Mouse (Mus musculus) kidney, adult 2 months (tissue): Measurements from ENCODE around the gene Cnn3. TPM values are rescaled to one million over a fixed set of nuclear protein-coding genes. Genes with fewer than 3 reads are reported as not detected.

Experiments
- DNase-seq: peaks from one replicate; pipeline ENCODE4 v3.0.0; 2021
- H3K27ac ChIP-seq: fragments of 200-500 bp; 2 replicates; pipeline ENCODE4 v1.5.1; 2012; ENCODE audit warnings: low read depth, low read length, control low read depth, inconsistent platforms; ENCODE audit not compliant: insufficient read depth
- H3K27me3 ChIP-seq: fragments of 200-500 bp; replicated peaks from 2 replicates; pipeline ENCODE4 v1.6.1; 2012; ENCODE audit warnings: mild to moderate bottlenecking, moderate library complexity, low read length, inconsistent platforms; ENCODE audit not compliant: control insufficient read depth, insufficient read depth
- H3K36me3 ChIP-seq: fragments of 200-500 bp; 2 replicates; pipeline ENCODE4 v1.6.1; 2012; ENCODE audit warnings: mild to moderate bottlenecking, moderate library complexity, low read length, inconsistent platforms; ENCODE audit not compliant: control insufficient read depth, insufficient read depth
- H3K4me1 ChIP-seq: fragments of 200-500 bp; 2 replicates; pipeline ENCODE4 v1.6.1; 2011; ENCODE audit warnings: low read length; ENCODE audit not compliant: control insufficient read depth, insufficient read depth
- H3K4me3 ChIP-seq: fragments of 200-500 bp; 2 replicates; pipeline ENCODE4 v1.5.1; 2011; ENCODE audit warnings: mild to moderate bottlenecking, low read depth, low read length, control low read depth; ENCODE audit not compliant: insufficient read depth
- CTCF ChIP-seq: fragments of 200-500 bp; conservative IDR thresholded peaks from 2 replicates; pipeline ENCODE4 v1.5.1; 2011; ENCODE audit warnings: low read depth, mild to moderate bottlenecking, control low read depth, low read length, moderate library complexity, mixed read lengths; ENCODE audit not compliant: insufficient read depth, insufficient read length
- POLR2A ChIP-seq: fragments of 200-500 bp; IDR thresholded peaks from one replicate; pipeline ENCODE4 v1.6.1; 2011; ENCODE audit warnings: low read depth, low read length, control low read depth
- WGBS: fragments of 180-500 bp; shearing (Covaris S2); methylation state at CpG from one replicate; pipeline ENCODE4 v1.1.7; 2018; 5-methylcytosine and 5-hydroxymethylcytosine counted together
- polyA plus RNA-seq: library from polyadenylated mRNA; depleted of rRNA; stranded (reverse); fragments of >200 nt; gene quantifications from 2 replicates; pipeline ENCODE4 v1.2.3, GENCODE M21; 2012

Gene Cnn3
- polyA plus RNA-seq, 1 experiment = 253 TPM

DNA sequence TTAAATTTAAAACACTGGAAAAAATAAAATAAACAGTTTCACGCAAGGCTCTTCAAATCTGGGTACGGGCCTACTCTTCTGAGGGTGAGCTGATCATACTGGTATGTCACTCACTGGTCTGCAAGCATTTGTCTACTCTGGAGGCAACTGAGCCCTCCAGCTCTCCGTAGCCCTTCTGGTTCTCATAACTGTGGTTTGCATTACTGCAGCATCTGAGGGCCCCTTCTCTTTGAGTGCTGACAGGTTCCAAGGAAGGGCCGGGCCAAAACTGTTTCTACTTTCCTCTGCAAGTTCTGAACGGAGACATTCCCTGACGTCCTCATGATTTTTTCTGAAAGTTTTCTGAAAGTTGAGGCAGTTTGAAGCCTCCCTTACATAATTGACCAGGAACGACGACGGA, 18.9 kb upstream of the Cnn3 start:
- no peak for DNase-seq
- H3K27ac ChIP-seq = no peak overlapping the region
- WGBS = 83% methylated on average over 9 of the region's 9 CpGs
- H3K4me1 ChIP-seq = peaks cover 4% of the 10 kb centered on the region; the same call in 1 of the 2 replicates
- no peaks in the 10 kb centered on the region for H3K27me3 ChIP-seq
- TF ChIP-seq CTCF (no peak), POLR2A (no peak)
- H3K36me3 ChIP-seq = no peaks in the 10 kb centered on the region
- no peak overlapping the region for H3K4me3 ChIP-seq

DNA sequence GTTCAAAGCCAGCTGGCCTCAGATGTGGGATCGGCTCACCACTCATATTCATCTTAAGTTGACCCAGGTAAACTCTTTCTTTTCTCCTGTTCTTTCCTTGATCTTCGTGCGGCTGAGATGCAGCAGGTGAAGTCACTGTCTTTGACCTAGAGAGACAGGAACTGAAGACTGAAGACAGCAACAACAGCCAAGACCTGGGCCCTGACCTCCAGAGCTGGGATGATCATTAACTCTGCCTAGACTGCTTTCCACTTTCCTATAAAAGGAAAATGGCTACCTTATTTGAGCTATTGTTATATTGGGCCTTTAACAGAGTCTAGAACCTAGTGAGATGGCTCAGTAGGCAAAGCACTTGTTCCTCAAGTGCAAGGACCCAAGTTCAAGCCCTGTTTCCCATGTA, 17.9 kb upstream of the Cnn3 start:
- no peak overlapping the region for H3K4me3 ChIP-seq
- 62% methylated on average over 3 of the region's 3 CpGs for WGBS
- H3K36me3 ChIP-seq = no peaks in the 10 kb centered on the region
- peak; percentile 73 for DNase-seq
- H3K27ac ChIP-seq = peak overlapping the region; percentile 71; the same call in 1 of the 2 replicates
- H3K4me1 ChIP-seq = peaks cover 4% of the 10 kb centered on the region; the same call in 1 of the 2 replicates
- TF ChIP-seq CTCF = no peak
- TF ChIP-seq POLR2A = no peak
- H3K27me3 ChIP-seq = no peaks in the 10 kb centered on the region

DNA sequence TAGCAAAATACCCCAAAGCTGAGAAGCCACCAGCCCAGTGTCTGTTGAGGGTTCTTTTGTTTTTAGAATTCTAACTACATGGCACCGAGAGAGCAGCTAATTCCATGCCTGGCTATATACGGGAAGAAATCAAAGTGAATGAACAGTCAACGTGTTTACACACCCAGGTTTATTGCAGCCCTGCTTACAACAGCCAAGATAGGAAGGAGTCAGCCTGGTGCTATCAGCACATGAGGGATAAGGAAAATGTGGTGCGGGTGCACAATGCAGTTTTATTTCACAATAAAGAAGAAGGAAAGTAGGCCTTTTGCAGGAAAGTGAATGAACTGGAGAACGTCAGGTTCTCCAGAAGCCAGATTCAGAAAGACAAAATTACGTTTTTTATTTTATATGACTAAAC, 14.8 kb upstream of the Cnn3 start:
- no peak overlapping the region for H3K4me3 ChIP-seq
- peaks cover 4% of the 10 kb centered on the region; the same call in 1 of the 2 replicates for H3K4me1 ChIP-seq
- no peak for DNase-seq
- TF ChIP-seq POLR2A (no peak), CTCF (no peak)
- no peak overlapping the region for H3K27ac ChIP-seq
- WGBS = 78% methylated on average over 6 of the region's 6 CpGs
- H3K27me3 ChIP-seq = no peaks in the 10 kb centered on the region
- no peaks in the 10 kb centered on the region for H3K36me3 ChIP-seq

DNA sequence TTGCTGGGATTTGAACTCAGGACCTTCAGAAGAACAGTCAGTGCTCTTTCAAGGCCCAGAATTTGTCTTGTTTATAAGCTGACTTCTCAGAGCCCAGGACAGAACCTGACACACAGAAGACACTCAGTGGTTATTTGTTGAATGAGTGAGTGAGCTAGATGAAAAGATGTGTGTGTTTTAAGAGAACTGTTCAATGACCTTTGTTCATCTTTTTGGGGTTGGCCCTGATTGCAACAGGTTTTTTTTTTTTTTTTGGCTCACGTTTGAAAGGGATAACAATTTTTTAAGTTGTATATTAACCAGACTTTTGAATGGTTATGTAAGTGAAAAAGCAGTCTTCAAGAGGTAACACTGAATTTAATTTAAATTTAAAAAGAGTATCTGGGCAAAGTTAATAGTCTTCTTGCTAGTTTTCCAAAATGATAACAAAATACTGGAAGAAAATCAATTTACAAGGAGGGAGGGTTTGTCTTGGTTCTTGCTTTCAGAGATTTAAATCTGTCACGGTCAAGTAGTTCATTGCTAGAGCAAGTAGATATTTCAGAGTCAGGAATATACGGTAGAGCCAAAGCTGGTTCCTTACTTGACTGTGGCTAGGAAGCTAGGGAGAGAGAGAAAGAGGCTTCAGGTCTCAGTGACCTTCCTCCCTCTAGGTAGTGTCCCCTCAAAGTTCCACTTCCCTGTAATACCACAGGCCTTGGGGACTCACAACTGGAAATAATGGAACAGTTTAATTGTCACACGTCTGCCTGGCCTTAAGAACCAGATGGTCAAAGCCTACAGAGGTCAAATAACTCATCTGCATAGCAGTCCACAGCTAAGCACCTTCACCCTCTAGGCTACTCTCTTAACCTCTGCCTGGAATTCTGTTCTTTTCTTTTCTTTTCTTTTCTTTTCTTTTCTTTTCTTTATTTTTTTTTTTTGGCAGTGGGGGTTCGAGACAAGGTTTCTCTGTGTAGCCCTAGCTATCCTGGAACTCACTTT, 9.8 kb upstream of the Cnn3 start:
- H3K27me3 ChIP-seq = no peaks in the 10 kb centered on the region
- TF ChIP-seq CTCF = no peak
- TF ChIP-seq POLR2A = no peak
- H3K4me1 ChIP-seq = peaks cover 20% of the 10 kb centered on the region
- H3K27ac ChIP-seq = peak overlapping the region; percentile 75
- no peak overlapping the region for H3K4me3 ChIP-seq
- no peaks in the 10 kb centered on the region for H3K36me3 ChIP-seq
- WGBS = 44% methylated on average over 5 of the region's 5 CpGs
- peak; percentile 81 for DNase-seq

GRCm38 (mm10) chr3:121417379-121418250, 8.7 kb upstream of the Cnn3 start:
- H3K27ac ChIP-seq = peak overlapping the region; percentile 74
- H3K4me1 ChIP-seq = peaks cover 20% of the 10 kb centered on the region
- TF ChIP-seq POLR2A = no peak
- no peak for TF ChIP-seq CTCF
- H3K4me3 ChIP-seq = no peak overlapping the region
- DNase-seq = no peak
- WGBS = 67% methylated on average over 14 of the region's 14 CpGs
- no peaks in the 10 kb centered on the region for H3K36me3 ChIP-seq
- no peaks in the 10 kb centered on the region for H3K27me3 ChIP-seq

DNA sequence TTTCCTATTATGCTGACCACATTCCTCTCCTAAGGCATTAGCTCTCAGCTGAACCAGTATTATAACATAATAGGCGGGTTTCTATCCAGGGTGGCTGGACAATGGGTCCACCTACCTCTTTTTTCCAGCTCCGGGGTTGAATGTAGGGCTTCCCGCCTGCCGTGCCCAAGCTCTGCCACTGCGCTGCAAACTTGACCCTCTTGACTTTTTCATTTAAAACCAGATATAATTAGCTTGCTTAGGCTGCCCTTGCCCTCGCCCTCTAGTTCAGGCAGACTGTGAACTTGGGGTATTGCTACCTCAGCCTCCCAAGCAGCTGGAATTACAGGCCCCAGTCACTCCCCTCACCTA, 8.1 kb upstream of the Cnn3 start:
- peak; percentile 56 for DNase-seq
- H3K27me3 ChIP-seq = no peaks in the 10 kb centered on the region
- H3K4me3 ChIP-seq = no peak overlapping the region
- H3K4me1 ChIP-seq = peaks cover 20% of the 10 kb centered on the region
- 36% methylated on average over 6 of the region's 6 CpGs for WGBS
- H3K36me3 ChIP-seq = no peaks in the 10 kb centered on the region
- TF ChIP-seq CTCF (no peak), POLR2A (no peak)
- peak overlapping the region; percentile 54; the same call in 1 of the 2 replicates for H3K27ac ChIP-seq
